Mouse (Mus musculus): ENCODE data around the gene Dhrs2.

DNA sequence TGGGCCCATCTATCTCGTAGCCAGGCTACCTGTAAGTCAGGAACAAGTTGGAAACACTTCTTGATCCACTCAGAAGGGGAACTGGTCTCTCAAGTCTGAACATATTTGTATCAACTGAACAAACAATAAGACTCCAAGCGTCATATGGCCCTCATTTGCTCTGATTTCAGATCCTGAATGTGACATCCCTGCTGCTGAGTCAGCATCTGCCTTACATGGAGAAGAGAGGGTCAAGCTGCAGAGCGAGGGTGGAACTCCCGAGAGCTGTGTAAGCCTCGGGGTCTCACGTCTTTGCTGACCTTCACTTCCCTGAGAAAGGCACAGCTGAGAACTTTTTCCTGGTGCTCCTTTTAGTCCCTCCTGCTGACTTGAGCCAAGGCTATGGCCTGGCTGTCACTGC, 47.6 kb upstream of the Dhrs2 start:
- TF ChIP-seq E2F4 (IDR thresholded peaks at IDR 0.05; ENCODE audit: borderline replicate concordance, low read depth, low read length) (no peak), POLR2A (IDR thresholded peaks at IDR 0.05; ENCODE audit: control insufficient read depth in 1 of 2, insufficient read depth in 1 of 2, low read depth in 1 of 2, low read length in 2 of 2, poor library complexity in 1 of 2) (no peak), CTCF (IDR thresholded peaks at IDR 0.05 in 2 of 3, conservative IDR thresholded peaks at IDR 0.05 in 1 of 3; ENCODE audit: control insufficient read depth in 1 of 3, insufficient read depth in 1 of 3, low read depth in 2 of 3, low read length in 3 of 3, poor library complexity in 1 of 3, severe bottlenecking in 1 of 3) (no peak), POLR2AphosphoS2 (IDR thresholded peaks at IDR 0.05; ENCODE audit: low read length) (no peak), EP300 (IDR thresholded peaks at IDR 0.05; ENCODE audit: low read depth in 1 of 2, low read length in 2 of 2) (no peak), BHLHE40 (IDR thresholded peaks at IDR 0.05; ENCODE audit: borderline replicate concordance, low read depth, low read length) (no peak)

All from MEL (cell line).